Mouse (Mus musculus) CD8-positive naive resting alpha-beta T cell, adult 2 months (primary cell): Measurements from ENCODE around the gene Edn2.

ENCODE experiments used
- DNase-seq, 2 experiments: peaks; one replicate each; pipeline ENCODE4 v3.0.0; 2022; ENCODE audit warnings: low read depth in 2 of 2, low spot score in 2 of 2

Gene Edn2

DNA sequence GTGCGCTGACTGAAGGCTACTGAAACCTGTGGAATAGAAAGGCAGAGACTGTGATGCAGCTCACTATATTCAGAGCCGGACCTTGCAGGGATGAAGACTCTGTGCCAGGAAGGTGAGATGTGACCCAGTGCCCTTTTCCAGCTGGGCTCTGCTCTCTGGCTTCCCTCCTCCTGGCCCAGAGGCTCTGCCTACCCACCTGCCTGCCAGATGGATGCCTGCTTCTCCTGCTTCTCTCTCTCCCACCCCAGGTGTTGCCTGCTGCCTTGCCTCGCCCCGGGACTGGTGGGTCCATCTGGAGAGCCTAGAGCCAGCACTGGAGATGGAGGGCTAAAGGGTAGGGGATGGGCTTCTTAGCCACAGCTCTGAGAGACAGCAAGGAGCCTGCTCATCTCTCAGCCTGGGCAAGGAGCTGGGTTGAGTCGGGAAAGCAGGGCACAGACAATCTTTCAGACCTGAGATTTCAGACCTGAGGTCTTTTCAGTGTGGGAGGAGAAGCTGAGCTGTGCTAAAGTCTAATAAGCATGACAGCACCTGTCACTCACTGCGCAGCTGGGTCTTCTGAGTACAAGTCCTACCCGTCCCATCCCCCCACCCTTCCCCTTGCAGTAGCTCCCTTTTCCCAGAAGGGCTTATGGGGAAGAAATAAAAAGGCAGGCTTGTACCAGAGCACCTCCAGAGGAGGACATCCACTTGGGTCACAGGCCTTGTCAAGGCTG is 39.7 kb downstream of the Edn2 start:
- no peak for DNase-seq

DNA sequence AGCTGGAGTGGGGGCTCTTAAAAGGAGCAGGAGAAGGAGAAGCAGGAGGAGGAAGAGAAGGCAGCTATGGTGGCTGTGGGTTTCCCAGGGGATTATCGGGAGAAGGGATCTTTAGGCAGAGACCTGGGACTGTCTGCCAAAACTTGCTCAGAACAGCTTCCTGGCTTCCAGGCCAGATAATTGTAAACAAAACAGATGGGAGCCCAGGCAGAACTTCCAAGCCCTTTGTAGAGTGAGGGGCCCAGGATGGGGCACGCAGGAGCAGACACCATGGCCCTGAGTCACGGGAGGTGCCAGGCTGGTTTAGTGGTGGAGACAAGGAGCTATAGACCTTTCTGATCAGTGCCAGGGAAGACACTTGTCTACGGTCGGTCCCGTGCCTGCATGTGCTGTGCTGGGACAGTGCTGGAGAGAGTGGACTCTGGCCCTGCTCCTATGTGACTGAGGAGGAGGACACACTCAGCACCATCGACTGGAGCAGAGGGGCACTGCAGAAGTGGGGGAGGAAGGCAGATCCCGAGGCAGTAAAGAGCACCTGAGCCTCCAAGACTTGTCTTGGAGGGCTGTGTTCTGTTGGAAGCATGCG is 43.4 kb downstream of the Edn2 start:
- no peak for DNase-seq

DNA sequence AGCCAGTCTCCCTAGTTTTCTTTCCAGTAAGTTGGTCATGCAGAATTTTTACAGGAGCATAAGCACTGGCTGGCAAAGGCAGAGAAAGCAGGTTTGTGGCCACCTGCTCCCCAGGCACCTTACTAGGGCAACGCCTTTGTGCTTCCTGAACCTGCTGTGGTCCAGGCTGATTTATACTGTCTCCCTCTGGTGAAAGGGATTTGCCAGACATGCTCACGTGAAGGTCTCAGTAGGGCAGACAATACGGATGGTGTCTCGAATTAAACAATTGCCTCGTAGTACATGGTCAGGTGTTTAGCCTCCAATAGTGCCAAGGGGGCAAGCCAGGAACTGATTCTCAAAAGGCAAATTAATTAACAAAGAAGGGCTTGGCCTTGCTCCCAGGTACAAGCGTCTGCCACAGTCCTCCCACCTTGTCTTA is 45.5 kb downstream of the Edn2 start:
- DNase-seq = no peak

DNA sequence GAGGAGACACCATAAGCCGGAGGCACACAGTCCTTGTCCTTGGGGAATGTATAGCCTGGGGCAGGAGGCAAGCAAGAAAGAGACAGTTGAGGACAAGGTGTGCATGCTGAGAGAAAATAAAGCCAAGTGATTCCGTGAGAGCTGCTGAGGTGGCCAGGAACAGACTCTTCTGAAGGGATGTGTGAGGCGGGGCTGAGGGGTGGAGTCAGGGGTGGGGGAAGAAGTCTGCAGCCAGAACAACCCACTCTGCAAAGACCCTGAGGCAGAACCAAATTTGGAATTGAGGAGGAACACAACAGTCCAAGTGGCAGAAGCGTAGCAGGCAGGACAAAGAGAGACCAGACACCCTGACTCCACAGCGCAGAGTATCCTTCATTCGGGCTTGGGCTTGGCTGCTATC is 51.1 kb downstream of the Edn2 start:
- no peak for DNase-seq

DNA sequence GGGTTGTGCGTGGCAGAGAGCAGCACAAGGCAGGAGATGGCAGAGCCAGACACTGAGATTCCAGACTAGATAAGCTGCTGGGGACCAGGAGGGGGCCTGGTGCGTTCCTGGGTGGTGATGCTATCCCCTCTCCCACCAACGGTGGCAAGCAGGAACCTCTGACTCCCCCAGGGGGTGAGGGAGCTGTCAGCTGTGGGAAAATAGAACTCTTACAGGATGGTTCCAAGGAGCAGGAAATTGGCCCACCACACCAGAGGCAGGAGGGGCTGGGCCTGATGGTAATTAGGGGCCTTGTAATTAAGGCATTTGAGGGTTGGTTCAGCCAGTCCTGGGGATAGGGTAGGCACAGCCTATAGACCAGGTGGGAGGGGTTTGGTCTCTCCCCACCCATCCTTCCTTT is 51.8 kb downstream of the Edn2 start:
- no peak for DNase-seq

DNA sequence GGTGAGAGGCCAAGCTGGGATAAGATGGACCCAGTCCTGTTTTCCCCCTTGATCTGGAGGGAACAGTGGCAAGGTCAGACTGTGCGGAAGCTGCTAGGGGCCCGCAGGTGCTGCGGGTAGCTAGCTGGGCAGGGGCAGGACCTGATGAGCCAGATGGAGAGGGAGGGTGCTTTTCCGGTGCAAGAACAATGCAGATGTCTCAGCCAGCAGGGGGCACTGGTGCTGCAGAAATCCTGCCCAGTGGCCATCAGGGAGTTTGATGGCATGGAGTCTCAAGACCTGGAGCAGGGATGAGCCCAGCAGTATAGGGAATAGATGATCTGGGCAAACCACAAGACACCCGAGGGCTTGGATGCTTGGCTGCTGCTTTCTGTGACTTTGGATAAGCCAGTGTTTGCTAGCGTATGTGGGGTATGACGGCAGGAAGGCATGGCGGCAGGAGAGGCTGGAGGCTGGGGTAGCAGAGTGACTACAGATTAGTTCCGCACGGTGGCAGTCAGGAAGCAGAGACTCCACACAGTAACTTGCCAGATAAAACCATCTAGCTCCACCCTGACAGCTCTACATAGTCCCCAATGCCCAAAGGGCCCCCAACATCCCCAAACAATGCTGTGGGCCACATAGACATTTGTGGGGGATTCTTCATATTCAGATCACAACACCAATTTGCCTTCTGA is 55.0 kb downstream of the Edn2 start:
- DNase-seq = no peak

DNA sequence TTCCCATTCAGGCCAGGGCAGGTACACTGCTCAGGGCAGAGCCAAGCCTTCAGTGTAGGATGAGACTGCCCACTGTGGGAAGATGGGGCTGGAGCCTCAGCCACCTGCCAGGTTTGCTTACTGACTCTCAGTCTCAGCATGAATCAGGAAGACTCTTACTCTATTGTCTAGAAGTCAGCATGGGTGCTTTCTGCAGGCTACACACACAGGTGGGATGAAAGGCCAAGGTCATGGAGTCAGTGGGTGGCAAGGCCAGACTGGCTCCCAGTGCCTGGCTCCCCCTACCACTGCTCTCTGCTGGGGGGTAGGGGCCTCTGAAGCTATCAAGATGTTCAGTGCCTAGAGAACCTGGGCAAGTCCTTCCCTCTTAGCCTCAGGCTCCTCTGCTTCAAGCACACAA is 55.9 kb downstream of the Edn2 start:
- DNase-seq = no peak
